Mouse (Mus musculus): ENCODE results near the gene Ehbp1.

Gene Ehbp1

DNA sequence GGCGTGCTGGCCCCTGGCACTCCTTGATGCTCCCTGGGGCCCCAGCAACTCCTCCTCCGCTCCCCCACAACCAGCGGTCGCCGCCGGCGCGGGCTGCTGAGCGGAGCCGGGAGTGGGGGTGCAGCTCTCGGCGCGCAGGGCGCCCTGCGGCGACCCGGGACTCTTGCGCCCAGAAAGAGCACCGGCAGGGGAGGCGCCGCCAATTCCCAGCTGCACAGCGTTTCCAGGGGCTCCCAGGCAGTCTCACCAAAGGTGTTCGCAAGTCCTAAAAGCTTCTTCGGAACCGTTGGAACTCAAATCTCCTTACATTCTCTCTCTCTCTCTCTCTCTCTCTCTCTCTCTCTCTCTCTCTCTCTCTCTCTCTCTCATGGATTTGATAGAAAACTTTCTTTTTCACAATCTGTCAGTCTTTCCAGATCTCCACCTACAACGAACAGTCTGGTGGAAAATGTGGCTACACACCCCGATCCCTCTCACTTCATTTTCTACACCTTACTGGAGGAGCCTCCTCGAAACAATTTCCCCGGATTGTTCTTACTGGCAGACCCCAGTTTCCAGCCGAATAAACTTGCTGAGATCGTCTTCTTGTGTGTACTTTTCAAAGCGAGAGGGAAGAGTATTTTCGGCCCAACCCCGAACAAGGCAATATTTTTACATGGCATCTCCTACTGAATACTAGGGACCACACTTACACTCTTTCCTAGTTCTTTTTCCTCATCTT lies 339.9 kb downstream of the Ehbp1 start:
- no peak for DNase-seq (ENCODE audit: low read depth, low spot score)

DNA sequence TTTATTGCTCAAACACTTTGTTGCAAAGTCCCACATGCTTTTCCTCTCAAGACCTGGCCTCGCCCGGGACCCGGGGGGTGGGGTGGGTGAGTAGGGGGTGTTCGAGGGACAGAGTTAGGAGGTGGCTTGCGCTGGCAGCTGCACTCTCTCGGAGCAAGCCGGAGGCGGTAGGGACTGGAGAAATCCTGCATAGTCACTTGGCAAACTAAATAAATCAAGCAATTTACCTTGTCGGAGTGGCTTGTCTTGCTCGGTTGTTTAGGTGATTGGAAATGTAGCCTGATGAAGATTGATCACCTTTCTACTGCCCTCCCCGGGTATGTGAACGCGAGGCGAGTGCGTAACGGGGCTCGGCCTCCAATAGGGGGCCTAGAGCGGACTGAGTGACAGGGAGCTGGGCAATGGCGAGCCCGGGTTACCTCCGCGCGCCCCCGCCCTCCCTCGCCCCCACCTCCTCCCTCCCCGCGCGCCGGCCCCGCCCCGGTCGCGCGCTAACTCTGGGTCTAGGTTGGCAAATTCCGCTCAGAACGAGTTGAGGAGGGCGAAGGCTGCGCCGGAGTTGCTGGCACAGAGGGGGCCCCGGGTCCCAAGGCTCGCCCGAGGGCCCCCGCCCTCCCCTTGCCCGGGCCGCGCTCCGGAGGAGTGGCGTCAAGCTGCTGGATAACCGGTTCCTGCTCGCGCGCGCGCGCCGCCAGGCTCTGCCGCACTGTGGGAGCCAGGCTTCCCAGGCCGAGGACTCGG lies 340.6 kb downstream of the Ehbp1 start:
- DNase-seq (ENCODE audit: low read depth, low spot score) = no peak

DNA sequence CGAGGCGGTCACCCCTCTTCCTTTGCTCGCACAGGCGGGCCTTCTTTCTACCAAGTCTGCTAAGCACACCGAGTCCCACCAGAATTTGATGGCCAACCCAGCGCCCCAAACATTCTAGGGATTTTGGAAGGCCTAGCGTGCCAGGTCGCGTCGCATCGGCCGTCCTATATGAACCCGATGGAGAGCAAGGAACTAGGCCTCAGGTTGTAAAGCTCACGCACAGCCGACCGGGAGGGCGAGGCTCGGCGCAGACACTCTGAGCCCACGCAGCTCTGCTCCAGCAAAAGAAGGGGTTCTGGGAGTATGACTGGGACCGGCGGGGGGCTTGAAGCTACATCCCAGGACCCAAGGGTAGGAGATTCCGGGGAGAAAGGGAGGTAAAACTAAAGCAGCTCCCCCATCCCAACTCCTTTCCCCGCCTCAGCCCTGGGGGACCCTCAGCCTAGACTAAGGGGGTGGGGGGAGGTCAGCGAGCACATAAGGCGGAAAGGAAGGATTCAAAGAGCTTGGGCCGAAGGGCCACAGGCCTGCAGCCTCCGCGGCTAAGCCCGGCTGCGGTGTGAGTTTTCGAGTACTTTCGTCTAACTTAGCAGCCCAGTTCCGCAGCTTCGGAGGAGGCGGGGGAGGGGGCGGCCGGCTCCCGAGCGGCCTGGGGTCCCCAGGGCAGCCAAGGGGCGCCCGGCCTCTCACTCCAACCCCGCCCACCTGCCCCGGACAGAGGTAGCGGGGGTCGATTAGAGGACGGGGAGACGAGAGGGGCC lies 341.6 kb downstream of the Ehbp1 start:
- DNase-seq (ENCODE audit: low read depth, low spot score) = no peak

DNA sequence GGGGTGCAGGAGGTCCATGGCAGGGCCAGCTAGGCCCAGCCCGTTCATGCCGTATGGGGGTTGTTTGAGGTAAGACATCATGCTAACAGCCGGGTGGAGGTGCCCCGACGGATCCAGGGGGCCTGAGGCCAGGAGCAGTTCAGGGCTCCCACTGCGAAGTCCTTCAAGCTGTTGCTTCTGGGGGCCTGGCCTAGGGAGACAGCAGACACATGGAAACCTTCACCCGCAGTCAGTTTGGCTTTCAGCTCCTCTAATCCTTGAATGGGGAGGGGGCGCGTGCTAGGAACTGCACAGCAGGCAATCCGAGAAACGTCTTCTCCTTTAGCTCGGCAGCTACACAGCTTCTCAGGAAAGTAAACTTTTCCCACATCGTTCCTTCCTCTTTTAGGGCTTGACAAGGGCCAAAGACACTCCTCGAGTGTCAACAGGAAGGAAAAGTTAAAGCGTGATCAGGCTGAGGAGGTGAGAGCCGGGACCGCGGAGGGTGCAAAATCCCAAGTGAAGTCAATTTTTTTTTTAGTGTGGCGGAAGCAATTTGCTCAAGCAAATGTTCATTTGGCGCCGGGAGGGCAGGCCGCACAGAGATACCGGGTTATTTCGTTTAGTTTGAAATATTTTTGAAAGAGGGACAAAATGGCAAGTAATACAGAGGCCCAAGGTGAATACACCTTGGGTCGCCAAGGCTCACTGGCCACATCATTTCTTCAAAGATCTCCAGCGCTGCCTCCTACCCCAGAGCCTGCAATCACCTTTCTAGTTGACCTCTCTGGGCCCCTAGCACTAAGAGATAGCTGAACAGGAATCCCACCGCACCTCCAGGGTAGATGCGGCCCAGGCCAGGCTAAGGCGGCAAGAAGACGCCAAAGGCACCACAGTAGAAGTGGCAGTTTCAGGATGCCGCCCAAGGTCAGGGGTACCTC lies 342.4 kb downstream of the Ehbp1 start:
- no peak for DNase-seq (ENCODE audit: low read depth, low spot score)

DNA sequence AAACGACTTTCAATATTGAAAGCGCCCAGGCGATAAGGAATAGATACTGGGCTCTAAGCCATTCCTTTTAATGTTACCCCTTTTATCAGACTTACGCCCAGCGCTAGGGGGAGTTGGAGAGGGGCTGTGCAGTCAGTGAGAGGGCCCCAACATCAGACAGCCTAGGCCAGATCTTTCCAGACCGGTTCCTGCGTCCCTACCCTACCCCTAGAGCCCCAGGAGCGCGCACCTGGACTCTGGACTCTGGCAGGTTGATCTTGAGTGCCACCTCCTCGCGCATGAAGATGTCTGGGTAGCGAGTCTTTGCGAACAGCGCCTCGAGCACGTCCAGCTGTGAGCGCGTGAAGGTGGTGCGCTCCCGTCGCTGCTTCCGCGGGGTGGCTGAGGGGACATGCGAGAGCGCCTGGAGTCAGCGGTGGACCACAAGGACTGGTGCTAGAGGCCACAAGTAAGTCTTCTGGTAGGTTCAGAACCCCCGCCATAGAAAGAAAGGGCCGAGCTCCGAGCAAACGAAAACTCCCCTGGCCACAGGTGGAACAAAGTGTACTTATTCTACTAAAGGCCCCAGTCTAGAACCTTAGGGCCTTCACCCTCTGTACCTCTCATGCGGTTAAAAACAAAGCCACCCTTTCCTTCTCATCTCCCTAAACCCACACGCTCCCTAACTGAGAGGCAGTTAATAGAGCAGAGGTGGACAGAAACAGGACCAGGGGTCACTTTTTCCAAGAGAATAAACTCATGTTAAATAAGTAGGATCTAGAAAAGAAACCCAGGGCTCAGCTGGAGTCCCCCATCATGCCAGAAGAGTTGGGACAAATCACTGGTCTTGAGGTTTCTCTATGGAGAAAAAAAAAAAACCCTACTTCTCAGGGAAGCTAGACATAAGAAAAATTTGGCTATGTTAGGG lies 343.7 kb downstream of the Ehbp1 start:
- DNase-seq (ENCODE audit: low read depth, low spot score) = no peak

DNA sequence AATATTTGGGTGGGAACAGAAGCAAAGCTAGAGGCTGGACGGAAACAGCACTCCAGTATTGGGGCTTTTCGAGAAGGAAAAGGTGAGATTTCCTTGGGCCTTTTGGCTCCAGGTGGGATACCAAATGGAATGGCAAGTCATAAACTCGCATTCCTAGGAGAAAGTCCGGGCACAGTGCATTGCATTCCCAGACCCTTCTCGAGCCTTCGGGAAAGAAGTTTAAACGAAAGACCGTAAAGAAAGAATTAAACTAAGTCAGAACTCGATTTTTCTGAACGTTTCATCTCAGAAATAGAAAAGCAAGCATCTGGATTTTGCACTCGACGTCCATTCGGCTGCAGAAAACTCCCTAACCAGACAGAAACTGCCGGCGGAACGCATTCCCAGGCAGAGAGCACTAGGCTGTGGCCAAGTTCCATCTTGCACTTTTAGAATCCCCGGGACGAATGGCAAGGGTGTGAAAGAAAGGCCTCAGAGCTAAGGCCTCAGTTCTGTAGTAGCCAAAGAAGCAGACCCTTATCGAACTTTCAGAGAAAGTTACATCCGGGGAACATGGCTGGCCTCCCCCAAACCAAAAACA lies 344.4 kb downstream of the Ehbp1 start:
- no peak for DNase-seq (ENCODE audit: low read depth, low spot score)

DNA sequence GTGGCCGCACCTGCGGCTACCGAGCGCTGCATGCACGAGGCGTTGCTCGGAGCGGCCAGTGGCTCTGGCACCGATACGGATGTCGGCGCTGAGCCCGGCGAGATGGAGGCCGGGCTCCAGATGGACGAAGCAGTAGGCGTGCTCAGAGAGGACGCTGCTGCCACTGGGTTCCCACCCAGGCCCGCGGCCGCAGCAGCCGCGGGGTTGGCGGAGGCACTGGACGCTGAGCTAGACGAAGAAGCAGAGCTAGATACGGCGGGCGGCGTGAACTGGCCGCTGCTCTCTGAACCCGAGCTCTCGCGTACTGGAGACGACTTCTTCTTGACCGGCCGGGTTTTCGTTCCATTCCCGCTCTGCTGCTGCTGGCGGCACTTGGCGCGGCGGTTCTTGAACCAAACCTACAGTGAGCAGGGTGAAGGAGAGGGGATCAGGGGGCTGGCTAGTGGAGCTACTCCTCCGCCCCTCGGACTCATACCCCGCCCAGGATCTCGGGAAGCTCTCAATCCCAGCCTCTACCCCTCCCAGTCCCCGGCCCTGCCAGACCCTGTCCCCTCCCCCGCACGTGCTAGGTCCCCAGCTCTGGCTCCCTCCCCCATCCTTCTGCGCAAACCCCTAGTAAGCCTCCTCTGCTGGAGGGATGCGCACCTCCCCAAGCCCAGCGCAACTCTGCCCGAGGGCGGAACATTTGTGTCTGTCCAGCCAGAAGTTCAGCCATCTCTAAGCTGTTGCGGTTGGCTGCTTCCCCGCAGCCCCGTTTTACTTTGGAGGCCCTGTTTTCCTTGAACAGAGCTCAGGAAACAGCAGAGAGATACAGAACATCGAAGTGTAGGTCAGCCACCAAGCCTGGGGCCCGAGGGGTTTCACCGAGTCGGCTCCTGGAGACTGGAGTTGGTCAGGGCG lies 345.2 kb downstream of the Ehbp1 start:
- DNase-seq (ENCODE audit: low read depth, low spot score) = no peak

DNA sequence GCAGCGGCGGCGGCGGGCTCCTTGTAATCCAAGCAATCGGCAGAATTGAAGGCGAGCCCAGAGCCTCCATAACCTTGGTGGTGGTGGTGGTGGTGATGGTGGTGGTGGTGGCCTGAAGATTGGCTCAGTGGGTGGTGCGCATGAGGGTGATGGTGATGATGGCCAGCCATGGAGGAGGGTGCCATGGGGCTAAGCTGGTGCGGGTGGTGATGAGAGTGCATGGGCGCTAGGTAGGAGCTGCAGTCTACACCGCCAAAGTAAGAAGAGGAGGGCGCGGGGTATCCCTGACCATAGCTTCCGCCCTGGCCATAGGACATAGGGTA lies 345.8 kb downstream of the Ehbp1 start:
- no peak for DNase-seq (ENCODE audit: low read depth, low spot score)

DNA sequence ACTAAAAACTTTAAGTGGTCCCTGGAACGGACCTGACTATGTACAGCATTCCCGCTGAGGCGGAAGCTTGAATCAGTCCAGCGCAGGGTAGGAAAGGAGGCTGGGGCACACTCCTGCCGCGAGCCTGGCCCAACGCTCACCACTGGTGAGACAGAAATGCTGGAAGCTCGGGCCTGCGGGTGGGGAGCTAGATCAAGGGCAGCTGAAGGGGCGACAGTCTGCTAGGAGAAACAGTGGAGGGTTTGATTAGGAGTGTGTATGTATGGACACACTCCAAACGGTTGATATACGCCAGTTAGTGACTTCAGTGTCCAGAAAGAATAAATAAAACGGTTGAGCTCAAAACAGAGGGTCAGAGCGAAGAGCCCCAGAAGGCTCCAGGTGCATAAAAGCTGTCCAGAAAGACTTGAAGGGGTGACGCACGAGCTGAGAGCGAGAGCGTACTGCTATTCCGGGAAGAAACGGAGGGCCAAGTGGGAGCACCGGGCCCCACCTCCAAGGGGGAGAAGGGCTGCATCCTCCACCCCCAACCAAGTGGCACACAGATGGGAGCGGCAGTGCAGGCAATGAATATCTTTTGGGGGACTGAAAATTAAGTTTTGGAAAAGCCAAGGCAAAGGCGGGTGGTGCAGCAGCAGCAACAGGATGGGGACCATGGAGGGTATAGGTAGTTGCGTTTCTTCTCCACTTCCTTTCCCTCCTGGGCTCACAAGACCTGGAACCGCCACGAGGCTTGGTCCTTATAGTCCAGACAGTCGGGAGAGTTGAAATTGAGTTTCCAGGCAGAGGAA lies 346.4 kb downstream of the Ehbp1 start:
- DNase-seq (ENCODE audit: low read depth, low spot score) = no peak

DNA sequence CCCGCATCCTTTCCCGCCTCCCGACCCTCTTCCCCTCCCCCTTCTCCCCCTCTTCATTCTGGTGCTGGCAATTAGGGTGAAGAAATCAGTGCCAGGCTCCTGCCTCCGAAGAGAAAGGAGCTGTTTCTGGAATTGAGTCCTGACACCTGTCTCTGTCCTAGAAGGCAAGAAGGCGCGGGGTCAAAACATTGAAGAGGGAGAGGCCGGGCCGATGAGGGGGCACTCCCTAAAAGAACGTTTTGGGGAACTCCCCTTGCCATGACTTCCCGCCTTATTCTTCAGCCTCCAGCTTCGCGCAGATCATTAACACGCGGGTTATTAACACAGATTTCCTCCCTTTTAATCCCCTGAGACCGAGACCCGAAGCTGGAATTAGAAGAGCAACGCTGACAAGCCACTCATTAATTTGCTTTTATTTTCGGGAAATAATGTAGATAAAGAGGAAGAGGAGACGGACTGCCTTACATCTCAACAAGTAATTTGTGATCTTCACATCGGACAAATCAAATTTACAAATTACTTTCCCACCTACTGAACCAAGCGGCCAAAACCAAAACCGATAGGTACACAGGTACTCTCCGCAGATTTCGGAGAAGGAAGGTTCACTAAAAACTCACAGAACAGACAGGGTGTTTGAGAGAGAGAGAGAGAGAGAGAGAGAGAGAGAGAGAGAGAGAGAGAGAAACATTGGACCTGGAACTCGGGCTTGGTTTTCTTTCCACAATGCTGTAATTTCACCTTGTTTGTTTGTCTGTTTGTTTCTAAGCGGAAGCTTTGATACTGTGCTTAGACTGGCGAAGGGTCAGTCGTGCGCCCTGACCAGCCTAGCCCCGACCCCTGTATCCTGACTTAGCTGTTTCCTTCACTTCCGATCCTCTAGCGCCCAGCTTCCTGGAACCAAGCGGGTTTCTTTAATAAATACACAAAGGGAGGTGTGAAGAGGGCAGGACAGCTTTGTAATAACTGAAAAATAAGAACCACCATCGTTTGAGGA lies 347.4 kb downstream of the Ehbp1 start:
- no peak for DNase-seq (ENCODE audit: low read depth, low spot score)

DNA sequence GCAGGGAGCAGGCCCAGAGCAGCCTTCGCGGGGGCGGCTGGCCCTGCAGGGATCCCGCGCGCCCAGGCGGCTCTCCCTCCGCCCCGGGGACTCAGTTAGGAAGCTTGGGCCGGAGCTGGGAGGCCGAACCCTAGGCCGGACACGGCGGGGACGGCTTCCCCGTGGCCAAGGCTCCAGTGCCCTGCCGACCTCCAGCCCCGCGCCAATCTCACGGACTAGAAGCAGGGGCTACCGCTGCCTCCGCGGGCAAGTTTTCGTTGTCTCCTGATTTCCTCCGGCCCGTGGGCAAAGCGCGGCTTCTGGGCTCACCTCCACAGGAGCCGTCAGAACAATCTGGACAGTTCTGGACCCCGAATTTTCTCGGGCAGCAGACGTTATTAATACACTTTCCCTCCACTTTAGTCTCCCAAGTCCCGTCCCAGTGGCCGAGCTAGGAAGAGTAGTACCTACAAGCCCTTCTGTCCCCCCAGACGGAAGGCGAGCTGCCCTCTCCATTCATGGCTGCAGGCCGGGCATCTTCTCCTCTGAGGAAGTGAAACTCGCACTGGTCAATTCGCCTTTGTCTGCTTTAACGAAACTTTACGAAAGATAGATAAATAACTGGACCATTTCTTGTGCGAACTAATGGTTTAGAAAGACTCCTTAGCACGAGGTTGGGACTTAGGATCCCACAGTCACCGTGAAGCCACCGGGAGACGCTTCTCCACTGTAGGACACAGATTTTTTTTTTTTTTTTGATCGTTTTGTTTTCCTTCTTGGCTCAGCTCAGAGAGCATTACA lies 348.3 kb downstream of the Ehbp1 start:
- DNase-seq (ENCODE audit: low read depth, low spot score) = no peak

DNA sequence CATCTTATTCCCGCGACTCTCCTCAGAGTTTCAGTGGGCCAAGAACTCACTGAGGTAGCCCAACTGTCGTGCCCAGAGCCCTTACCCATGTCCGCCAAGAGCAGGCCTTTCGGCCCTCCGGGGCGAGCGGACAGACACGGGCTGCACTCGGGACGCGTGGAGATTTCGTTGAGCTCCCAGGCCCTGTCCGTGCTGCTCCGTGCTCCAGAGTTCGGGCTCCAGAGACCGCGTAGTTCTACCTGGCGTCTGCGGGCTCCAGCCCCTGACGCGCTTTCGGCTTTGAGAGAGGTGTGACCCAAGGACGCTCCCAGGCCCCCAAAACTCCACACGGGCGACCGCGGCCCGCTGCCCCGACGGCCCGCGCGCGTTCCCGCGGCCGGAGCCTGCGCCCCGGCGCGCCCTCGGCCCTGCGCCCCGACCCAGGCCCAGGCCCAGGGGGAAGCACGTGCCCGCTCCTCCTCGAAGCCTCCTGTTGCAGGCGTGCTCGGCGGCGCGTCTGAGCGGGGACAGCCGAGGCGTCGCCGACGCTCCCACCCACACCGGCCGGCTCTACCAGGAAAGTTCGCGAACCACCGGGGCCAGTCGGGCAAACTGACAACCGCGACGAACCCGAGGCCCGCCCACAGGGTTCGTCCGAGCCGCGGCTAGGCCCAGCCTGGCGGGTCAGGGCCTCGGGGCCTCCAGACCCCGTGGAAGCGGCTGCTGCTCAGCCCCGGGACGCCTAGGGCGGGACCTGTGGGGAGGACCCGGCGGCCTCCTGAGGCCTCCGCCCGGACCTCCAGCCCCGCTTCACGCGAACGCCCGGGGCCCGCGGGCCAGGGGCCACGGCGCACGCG lies 349.1 kb downstream of the Ehbp1 start:
- no peak for DNase-seq (ENCODE audit: low read depth, low spot score)

DNA sequence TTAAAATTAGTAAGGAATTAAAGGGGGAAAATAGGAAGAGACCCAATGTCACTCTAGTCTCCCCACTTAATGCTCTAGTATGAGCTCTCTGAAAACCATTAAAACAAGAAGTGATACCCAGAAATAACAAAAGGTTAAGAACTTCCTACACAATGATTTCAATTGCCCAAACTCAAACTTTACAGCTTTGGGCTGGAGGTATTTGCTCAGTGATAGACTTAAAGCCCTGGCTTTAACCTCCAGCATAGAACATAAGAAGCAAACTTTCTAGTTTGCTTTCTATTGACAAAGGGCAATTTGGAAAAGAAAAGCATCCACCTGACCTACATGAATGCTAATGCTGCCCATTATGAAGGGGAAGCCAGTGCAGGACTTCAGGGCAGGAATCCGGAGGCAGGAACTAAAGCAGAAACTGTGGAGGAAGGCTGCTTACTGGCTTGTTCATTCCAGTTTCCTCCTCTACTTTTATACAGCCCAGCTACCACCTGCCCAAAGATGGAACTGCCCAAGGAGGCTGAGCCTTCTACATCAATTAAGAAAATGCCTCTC lies 353.6 kb downstream of the Ehbp1 start:
- no peak for DNase-seq (ENCODE audit: low read depth, low spot score)

DNA sequence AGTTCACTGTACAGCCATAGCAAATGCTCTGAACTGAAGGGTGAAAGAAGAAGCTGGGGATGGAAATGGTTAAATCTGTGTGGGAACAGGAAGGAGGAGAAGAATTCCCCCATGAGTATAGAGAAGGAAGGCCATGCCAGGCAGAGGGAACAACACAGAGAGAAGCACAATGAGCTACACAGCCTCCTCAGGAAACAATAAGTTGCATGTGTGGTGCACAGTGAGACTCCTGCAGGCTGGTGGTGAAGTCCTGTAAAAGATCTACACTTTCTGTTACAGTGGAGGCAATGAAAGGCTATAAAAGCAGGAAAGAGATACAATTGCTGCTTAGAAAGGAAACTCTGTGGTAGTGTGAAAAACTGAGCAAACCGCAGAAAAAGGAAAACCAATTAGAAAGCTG lies 357.0 kb downstream of the Ehbp1 start:
- no peak for DNase-seq (ENCODE audit: low read depth, low spot score)

DNA sequence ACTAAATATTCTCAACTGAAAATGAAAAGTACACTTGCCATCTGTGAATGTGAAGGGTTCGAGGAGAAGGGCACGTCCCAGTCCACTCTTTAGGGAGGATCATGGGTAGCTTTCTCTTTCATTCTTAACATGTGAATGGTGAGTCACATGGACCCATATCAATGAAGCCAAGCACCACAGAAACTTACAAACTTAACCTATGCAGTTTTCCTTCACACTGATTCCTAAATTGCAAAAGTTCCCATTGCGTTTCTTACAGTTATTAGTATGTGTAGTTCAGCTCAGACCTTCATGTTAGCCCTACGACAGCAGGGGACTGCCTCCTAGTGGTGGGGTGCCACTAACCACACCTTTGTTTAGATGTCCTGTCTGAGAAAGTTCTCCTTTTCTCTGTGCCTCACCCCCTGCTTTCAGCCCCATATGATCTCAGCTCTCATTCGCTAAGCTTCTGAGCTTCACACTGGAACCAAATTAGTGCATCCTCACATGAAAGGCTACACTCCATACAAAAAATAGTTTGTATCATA lies 368.0 kb downstream of the Ehbp1 start:
- no peak for DNase-seq (ENCODE audit: low read depth, low spot score)

Measured in embryo, embryonic 11.5 days (tissue).